Mouse (Mus musculus): ENCODE data around the gene Crybb3.

- TF ChIP-seq CTCF (IDR thresholded peaks at IDR 0.05; ENCODE audit: insufficient read depth, low read depth, low read length) (no peak), POLR2A (IDR thresholded peaks at IDR 0.05; ENCODE audit: insufficient read depth, low read depth, low read length) (no peak)
These were observed at the start of gene Crybb3 for GRCm38 (mm10) chr5:113081439-113081838.

All from olfactory bulb, adult 2 months (tissue).